Mouse (Mus musculus) C3H10T1/2 (cell line): ENCODE measurements around the gene Nsmce1. TPM values are rescaled to one million over a fixed set of nuclear protein-coding genes. Genes with fewer than 3 reads are reported as not detected.

Experiments
- polyA plus RNA-seq, 2 experiments: library from polyadenylated mRNA; unstranded; fragments of >200 nt; fragmentation: generic; extraction: Trizol; gene quantifications; one replicate each; pipeline ENCODE4 v1.2.1; 2012; ENCODE audit warnings: missing spikeins in 2 of 2

Gene Nsmce1
- polyA plus RNA-seq: 100 to 1,000 TPM in 1 of 2 experiments, 10 to 100 TPM in 1; 94.3 to 136 TPM

DNA sequence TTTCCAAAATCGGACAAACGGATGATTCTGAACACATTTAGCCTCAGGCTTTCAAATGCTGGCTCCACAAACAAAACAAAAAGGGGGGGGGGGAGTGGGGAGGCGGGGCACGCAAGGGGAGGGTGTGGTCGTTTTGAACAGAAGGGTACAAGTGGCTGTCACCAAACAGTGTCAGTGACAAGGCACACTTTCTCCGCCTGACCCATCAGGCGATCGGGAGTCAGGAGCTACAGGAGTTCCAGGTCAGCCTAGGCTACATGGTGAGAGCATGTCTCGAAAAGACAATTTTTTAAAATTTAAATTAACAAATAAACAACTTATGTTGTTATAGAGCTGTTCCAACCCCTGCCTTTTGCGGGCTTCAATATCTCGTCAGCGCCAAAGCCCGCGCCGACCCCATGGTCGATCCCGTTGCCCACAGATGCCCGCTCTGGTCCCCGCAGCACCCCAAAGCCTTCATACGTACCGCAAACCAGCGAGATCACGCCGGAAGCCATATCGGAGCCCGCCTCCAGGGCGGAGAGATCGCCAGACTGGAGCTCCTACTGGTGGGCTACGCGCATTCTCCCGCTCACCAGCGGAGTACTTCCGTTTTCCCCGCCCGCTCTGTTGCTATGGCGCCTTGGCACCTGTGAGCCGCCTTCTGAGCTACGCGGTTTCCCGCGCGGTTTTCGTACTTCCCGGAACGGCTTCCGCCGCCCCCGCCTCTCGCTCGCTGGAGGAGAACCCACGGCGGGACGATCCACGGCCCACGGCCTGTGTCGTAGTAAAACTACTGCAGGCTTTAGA, at the start of gene Nsmce1:
TSS of gene Nsmce1 (minus strand) at position 650 of the 789 bp plus-strand sequence.

DNA sequence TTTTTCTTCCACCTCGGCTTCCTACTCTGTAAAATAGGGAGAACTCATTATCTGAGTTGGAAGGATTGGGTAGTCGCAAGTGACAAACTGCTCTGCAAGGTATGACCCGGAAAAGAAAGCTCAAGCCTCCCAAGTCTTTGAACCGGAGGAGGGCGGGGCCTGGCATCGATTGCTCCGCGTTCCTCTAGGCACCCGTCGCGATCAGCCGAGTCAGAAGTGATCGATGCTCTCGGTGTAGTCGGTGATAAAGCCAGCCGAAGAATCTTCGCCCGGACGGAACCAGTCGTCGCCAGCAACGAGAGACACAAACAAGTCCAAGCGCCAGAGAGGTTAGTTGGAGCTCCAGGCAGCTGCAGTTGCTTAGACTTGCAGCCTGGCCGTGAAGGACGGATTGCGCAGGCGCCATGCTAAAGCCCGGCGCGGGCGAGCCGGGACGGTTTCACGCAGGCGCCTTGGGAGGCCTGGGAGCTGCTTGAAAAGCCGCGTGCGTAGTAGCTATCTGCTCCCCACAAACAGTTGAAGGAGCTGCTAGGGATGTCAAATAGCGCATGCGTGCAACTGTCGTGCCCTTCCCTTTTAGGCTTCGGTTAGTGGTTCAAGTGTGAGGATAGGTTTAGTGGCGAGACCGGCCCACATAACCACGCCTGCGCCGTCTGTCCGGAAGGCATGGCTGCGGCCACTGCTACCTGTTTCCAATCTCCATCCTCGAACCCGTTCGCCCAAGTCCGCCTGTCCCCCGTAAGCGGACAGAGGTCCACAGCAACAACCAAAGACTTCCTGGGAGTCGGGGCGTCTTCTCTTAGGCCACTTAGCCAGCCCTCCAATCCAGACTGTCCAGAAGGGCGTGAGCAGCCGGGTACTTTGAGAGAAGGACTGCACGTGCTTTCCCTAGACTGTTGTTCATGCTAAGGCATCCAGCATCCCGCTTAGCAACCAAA, 46.7 kb downstream of the Nsmce1 start, which contains the start of gene Kdm8:
TSS of gene Kdm8 (plus strand) at position 213 of the 938 bp plus-strand sequence.

Other genes with a start within 250 kb of the Nsmce1 start
- 1 to 10 TPM; 3.6 to 5.9 TPM for gene Kdm8, start 46.9 kb downstream of the Nsmce1 start, polyA plus RNA-seq
- 10 to 100 TPM; 14.4 to 17.5 TPM for gene Il4ra, start 60.5 kb upstream of the Nsmce1 start, polyA plus RNA-seq
- not detected for gene Il21r, start 111.8 kb upstream of the Nsmce1 start, polyA plus RNA-seq
- gene Gtf3c1, start 216.2 kb upstream of the Nsmce1 start, polyA plus RNA-seq: 10 to 100 TPM; 10.2 to 28.5 TPM
- gene D430042O09Rik, start 216.3 kb upstream of the Nsmce1 start, polyA plus RNA-seq: 10 to 100 TPM in 1 of 2 experiments, 1 to 10 TPM in 1; 1.5 to 10.6 TPM